Comparison of ENCODE assay signal across 19 mouse cellular contexts in the genomic region with DNA sequence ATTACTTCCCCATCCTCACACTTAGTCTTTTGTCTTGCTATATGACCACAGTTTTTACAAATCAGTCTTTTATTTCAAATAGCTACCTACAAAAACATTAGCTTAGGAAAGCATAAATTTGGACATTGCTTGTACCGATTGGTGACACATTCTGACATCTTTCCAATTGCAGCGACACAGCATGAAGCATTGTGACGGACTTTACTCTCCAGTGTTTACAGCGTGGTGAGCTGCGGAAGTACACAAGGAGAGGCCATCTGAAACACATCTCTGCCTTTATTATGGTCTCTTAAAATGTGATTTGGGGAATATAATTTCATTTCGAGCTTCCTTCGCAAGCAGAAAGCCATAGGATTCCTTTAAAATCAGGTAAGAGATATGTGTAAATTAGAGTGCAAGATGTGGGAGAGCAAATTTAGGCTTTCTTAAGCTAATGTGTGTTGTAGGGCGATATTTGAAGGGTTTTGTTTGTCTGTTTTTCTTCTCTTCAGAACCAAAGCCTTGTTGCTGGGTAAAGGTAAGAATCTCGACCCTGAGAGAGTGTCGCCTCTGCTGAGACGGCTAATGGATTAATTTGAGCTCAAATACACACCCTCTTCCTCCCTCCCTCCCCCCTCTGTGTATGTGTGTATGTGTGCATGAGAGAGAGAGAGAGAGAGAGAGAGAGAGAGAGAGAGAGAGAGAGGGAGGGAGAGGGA.
DNase-seq lines count a peak whose midpoint lies in the region; ATAC-seq lines count a peak whose summit lies in the region.
"Had no signal": no experiment of that assay in that cellular context is flagged by ENCODE, and none has a peak within 500 bp of the region (broad histone marks: within the 10 kb centered on the region; RNA-seq: fewer than 3 reads in every experiment).

No protein-coding gene starts in this region.

- 0 out of 2 replicates have a peak, but pooled peaks cover 8% of the 10 kb centered on the region for H3K4me1 ChIP-seq in hindbrain, embryonic 13.5 days (replicated peaks)
- peaks cover 9% of the 10 kb centered on the region for H3K4me1 ChIP-seq in hindbrain, embryonic 10.5 days (replicated peaks)
- H3K4me1 ChIP-seq in forebrain, embryonic 14.5 days (ENCODE audit: control insufficient read depth, insufficient read depth, low read length), result no peaks in the 10 kb centered on the region
- H3K4me1 ChIP-seq in midbrain, embryonic 15.5 days, result no peaks in the 10 kb centered on the region; the same call in 1 of the 2 replicates
- H3K4me1 ChIP-seq: heart, embryonic 10.5 days; intestine, embryonic 15.5 days; liver, embryonic 13.5 days had no signal

- H3K36me3 ChIP-seq in hindbrain, embryonic 13.5 days, result no peaks in the 10 kb centered on the region
- H3K36me3 ChIP-seq in hindbrain, embryonic 10.5 days, result no peaks in the 10 kb centered on the region
- H3K36me3 ChIP-seq in forebrain, embryonic 14.5 days (ENCODE audit: control insufficient read depth, insufficient read depth, low read length), result no peaks in the 10 kb centered on the region
- H3K36me3 ChIP-seq in midbrain, embryonic 15.5 days (replicated peaks), result no peaks in the 10 kb centered on the region
- H3K36me3 ChIP-seq: heart, embryonic 10.5 days; intestine, embryonic 15.5 days; liver, embryonic 13.5 days had no signal

- ATAC-seq in hindbrain, embryonic 13.5 days (ENCODE audit: low FRiP score), result peak; percentile 67
- peak; percentile 64 for ATAC-seq in forebrain, embryonic 14.5 days
- ATAC-seq in midbrain, embryonic 15.5 days (replicated peaks), result peak; percentile 59
- ATAC-seq: intestine, embryonic 15.5 days had no signal

- no peak overlapping the region for H3K9ac ChIP-seq in hindbrain, embryonic 13.5 days
- H3K9ac ChIP-seq in forebrain, embryonic 14.5 days (ENCODE audit: low read length), result no peak overlapping the region
- H3K9ac ChIP-seq in midbrain, embryonic 15.5 days, result no peak overlapping the region
- H3K9ac ChIP-seq: intestine, embryonic 15.5 days; liver, embryonic 13.5 days had no signal

- H3K27me3 ChIP-seq in hindbrain, embryonic 13.5 days, result no peaks in the 10 kb centered on the region
- H3K27me3 ChIP-seq in hindbrain, embryonic 10.5 days (ENCODE audit: insufficient read depth, poor library complexity, severe bottlenecking), result no peaks in the 10 kb centered on the region; the same call in 1 of the 2 replicates
- no peaks in the 10 kb centered on the region for H3K27me3 ChIP-seq in forebrain, embryonic 14.5 days (replicated peaks; ENCODE audit: control insufficient read depth, insufficient read depth, low read length)
- H3K27me3 ChIP-seq in midbrain, embryonic 15.5 days (replicated peaks), result no peaks in the 10 kb centered on the region
- H3K27me3 ChIP-seq: intestine, embryonic 15.5 days; liver, embryonic 13.5 days had no signal

- peak overlapping the region; percentile 85 for H3K27ac ChIP-seq in hindbrain, embryonic 13.5 days
- no peak overlapping the region for H3K27ac ChIP-seq in hindbrain, embryonic 10.5 days
- H3K27ac ChIP-seq in forebrain, embryonic 14.5 days (ENCODE audit: low read depth, low read length), result peak overlapping the region; percentile 59
- H3K27ac ChIP-seq in midbrain, embryonic 15.5 days, result peak overlapping the region; percentile 84
- H3K27ac ChIP-seq: heart, embryonic 10.5 days; intestine, embryonic 15.5 days; kidney, postnatal 0 days; liver, embryonic 13.5 days; stomach, postnatal 0 days had no signal

- WGBS in hindbrain, embryonic 13.5 days, result 58% methylated on average over 11 of the region's 11 CpGs
- 65% methylated on average over 11 of the region's 11 CpGs for WGBS in hindbrain, embryonic 10.5 days
- whole genome bisulfite sequencing in forebrain, embryonic 14.5 days, result 52% methylated on average over 11 of the region's 11 CpGs
- WGBS in midbrain, embryonic 15.5 days, result 51% methylated on average over 11 of the region's 11 CpGs

- peak overlapping the region; percentile 10; the same call in 1 of the 2 replicates for H3K4me2 ChIP-seq in hindbrain, embryonic 13.5 days
- H3K4me2 ChIP-seq in forebrain, embryonic 14.5 days (ENCODE audit: low read length), result 0 out of 2 replicates have a peak overlapping the region, but pooled peaks have one; percentile 0
- H3K4me2 ChIP-seq in midbrain, embryonic 15.5 days, result peak overlapping the region; percentile 15
- H3K4me2 ChIP-seq: intestine, embryonic 15.5 days; liver, embryonic 13.5 days had no signal

- H3K4me3 ChIP-seq in hindbrain, embryonic 13.5 days, result no peak overlapping the region
- no peak overlapping the region for H3K4me3 ChIP-seq in hindbrain, embryonic 10.5 days
- H3K4me3 ChIP-seq in forebrain, embryonic 14.5 days (ENCODE audit: low read depth, low read length), result no peak overlapping the region
- no peak overlapping the region for H3K4me3 ChIP-seq in midbrain, embryonic 15.5 days
- H3K4me3 ChIP-seq: heart, embryonic 10.5 days; intestine, embryonic 15.5 days; liver, embryonic 13.5 days had no signal

- H3K9me3 ChIP-seq in hindbrain, embryonic 13.5 days, result no peaks in the 10 kb centered on the region
- H3K9me3 ChIP-seq in hindbrain, embryonic 10.5 days, result no peaks in the 10 kb centered on the region
- no peaks in the 10 kb centered on the region for H3K9me3 ChIP-seq in forebrain, embryonic 14.5 days (replicated peaks; ENCODE audit: control insufficient read depth, low read length)
- no peaks in the 10 kb centered on the region for H3K9me3 ChIP-seq in midbrain, embryonic 15.5 days
- H3K9me3 ChIP-seq: heart, embryonic 10.5 days; intestine, embryonic 15.5 days; liver, embryonic 13.5 days had no signal

- DNase-seq in hindbrain, embryonic 10.5 days (ENCODE audit: low spot score), result no peak
- DNase-seq in MN1 (ENCODE audit: low spot score) (peak; percentile 42), adipocyte (ENCODE audit: low spot score) (no peak)
- no peak for DNase-seq in forebrain, embryonic 14.5 days (ENCODE audit: low spot score)
- DNase-seq in ovary, postnatal 36 days (ENCODE audit: low spot score), result no peak
- DNase-seq: cerebellum, adult 9-10 months; gastrocnemius, postnatal 10 days; heart, postnatal 14 days; layer of hippocampus, adult 9-11 months; liver, embryonic 13.5 days; lung, postnatal 10 days; right cerebral cortex, postnatal 14 days; thymus, postnatal 36 days had no signal
